Mouse (Mus musculus): ENCODE data around the gene Abca8a. TPM values are rescaled to one million over a fixed set of nuclear protein-coding genes. Genes with fewer than 3 reads are reported as not detected.

Abca8a gene
- total and polyA plus RNA-seq, 2 experiments from 2014 or later, result 0.70 to 0.78 TPM

DNA sequence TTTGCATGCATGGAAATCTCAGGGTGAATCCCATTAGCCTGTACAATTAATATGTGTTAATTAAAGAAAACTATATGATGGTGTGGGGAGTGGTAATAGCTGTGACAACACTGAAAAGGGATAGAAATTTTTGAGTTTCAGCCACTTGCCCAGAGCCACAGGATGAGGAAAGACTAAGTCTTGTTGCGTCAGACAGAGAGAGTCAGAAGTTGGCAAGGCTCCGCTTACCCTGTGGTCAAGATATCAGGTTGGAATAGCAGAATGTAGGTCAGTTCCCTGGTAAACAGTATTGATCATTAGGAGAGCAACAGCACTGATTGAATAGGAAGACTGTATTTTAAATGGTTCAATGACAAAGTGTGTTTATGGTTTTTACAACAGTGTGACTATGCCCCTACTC, 58.0 kb downstream of the Abca8a start:
- whole genome bisulfite sequencing, result 87% methylated on average over 2 of the region's 2 CpGs
- Histone ChIP-seq H3K4me3 (ENCODE audit: low read length) (no peak overlapping the region), H3K9me3 (ENCODE audit: low read length) (no peaks in the 10 kb centered on the region), H3K4me1 (ENCODE audit: insufficient read depth, low read length) (no peaks in the 10 kb centered on the region), H3K27ac (no peak overlapping the region), H3K4me2 (ENCODE audit: low read depth, low read length) (no peak overlapping the region), H3K36me3 (ENCODE audit: insufficient read depth, low read length) (no peaks in the 10 kb centered on the region), H3K27me3 (ENCODE audit: insufficient read depth, low read length) (no peaks in the 10 kb centered on the region), H3K9ac (replicated peaks; ENCODE audit: low read length) (no peak overlapping the region)
- no peak for TF ChIP-seq CTCF (IDR thresholded peaks at IDR 0.05; ENCODE audit: low read depth)
- DNase-seq (ENCODE audit: low spot score), result no peak
- ATAC-seq, result no peak

GRCm38 (mm10) chr11:110028913-110029695, 66.7 kb downstream of the Abca8a start:
- Histone ChIP-seq H3K27ac (no peak overlapping the region), H3K36me3 (ENCODE audit: insufficient read depth, low read length) (no peaks in the 10 kb centered on the region), H3K27me3 (ENCODE audit: insufficient read depth, low read length) (no peaks in the 10 kb centered on the region), H3K4me3 (ENCODE audit: low read length) (no peak overlapping the region), H3K9ac (replicated peaks; ENCODE audit: low read length) (no peak overlapping the region), H3K4me1 (ENCODE audit: insufficient read depth, low read length) (no peaks in the 10 kb centered on the region), H3K4me2 (ENCODE audit: low read depth, low read length) (no peak overlapping the region), H3K9me3 (ENCODE audit: low read length) (no peaks in the 10 kb centered on the region)
- no peak for DNase-seq (ENCODE audit: low spot score)
- WGBS, result 80% methylated on average over 7 of the region's 7 CpGs
- ATAC-seq, result no peak
- no peak for TF ChIP-seq CTCF (IDR thresholded peaks at IDR 0.05; ENCODE audit: low read depth)

- Histone ChIP-seq H3K27ac (no peak overlapping the region), H3K4me1 (ENCODE audit: insufficient read depth, low read length) (no peaks in the 10 kb centered on the region), H3K4me2 (ENCODE audit: low read depth, low read length) (no peak overlapping the region), H3K27me3 (ENCODE audit: insufficient read depth, low read length) (no peaks in the 10 kb centered on the region), H3K36me3 (ENCODE audit: insufficient read depth, low read length) (no peaks in the 10 kb centered on the region), H3K9ac (replicated peaks; ENCODE audit: low read length) (no peak overlapping the region), H3K9me3 (ENCODE audit: low read length) (no peaks in the 10 kb centered on the region), H3K4me3 (ENCODE audit: low read length) (no peak overlapping the region)
- DNase-seq (ENCODE audit: low spot score), result no peak
- ATAC-seq, result no peak
- 85% methylated on average over 2 of the region's 2 CpGs for WGBS
- TF ChIP-seq CTCF (IDR thresholded peaks at IDR 0.05; ENCODE audit: low read depth), result no peak
Observed at GRCm38 (mm10) chr11:110010836-110011546, 84.8 kb downstream of the Abca8a start.

DNA sequence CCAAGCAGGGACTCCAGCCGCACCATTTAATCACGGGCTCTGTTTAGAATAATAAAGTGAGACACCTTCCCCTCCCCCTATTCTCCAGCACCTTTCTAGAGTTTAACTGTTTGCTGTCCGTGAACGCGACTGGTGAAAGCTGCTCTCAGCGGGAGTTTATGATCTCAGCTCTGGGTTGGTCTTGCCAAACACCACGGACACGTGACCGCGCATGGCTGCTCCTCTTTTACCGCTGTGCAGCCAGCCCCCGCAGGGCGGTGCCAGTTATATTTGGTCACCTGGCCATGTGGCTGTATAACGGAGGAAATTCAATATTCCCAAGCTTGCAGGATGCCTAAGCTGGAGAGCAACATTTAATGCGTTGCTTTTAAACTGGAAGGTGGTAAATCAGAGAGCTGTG, 100.2 kb downstream of the Abca8a start, which contains the start of gene Abca8b:
TSS of gene Abca8b (minus strand) at position 222 of the 400 bp plus-strand sequence.
- Histone ChIP-seq H3K9ac (replicated peaks; ENCODE audit: low read length) (peak within 1 kb of the TSS; percentile 50), H3K27me3 (ENCODE audit: insufficient read depth, low read length) (no peaks in the 10 kb centered on the region), H3K36me3 (ENCODE audit: insufficient read depth, low read length) (no peaks in the 10 kb centered on the region), H3K27ac (peak within 1 kb of the TSS; percentile 57), H3K4me2 (ENCODE audit: low read depth, low read length) (peak within 1 kb of the TSS; percentile 64), H3K4me3 (ENCODE audit: low read length) (peak within 1 kb of the TSS; percentile 46), H3K9me3 (ENCODE audit: low read length) (no peaks in the 10 kb centered on the region), H3K4me1 (ENCODE audit: insufficient read depth, low read length) (no peaks in the 10 kb centered on the region)
- DNase-seq (ENCODE audit: low spot score) (peak; percentile 91), ATAC-seq (peak; percentile 96)
- TF ChIP-seq CTCF (IDR thresholded peaks at IDR 0.05; ENCODE audit: low read depth), result no peak
- under 1% methylated on average over 15 of the region's 15 CpGs for WGBS

- no peaks in the 10 kb centered on the region for H3K27me3 ChIP-seq (ENCODE audit: insufficient read depth, low read length)
- DNase-seq (ENCODE audit: low spot score), result peak; percentile 59
- peak overlapping the region; percentile 64 for H3K4me2 ChIP-seq (ENCODE audit: low read depth, low read length)
- H3K9me3 ChIP-seq (ENCODE audit: low read length), result no peaks in the 10 kb centered on the region
- H3K27ac ChIP-seq, result peak overlapping the region; percentile 57; the same call in 1 of the 2 replicates
- peak overlapping the region; percentile 50 for H3K9ac ChIP-seq (replicated peaks; ENCODE audit: low read length)
- H3K36me3 ChIP-seq (ENCODE audit: insufficient read depth, low read length), result no peaks in the 10 kb centered on the region
- 6% methylated on average over 3 of the region's 3 CpGs for WGBS
- no peak for TF ChIP-seq CTCF (IDR thresholded peaks at IDR 0.05; ENCODE audit: low read depth)
- no peaks in the 10 kb centered on the region for H3K4me1 ChIP-seq (ENCODE audit: insufficient read depth, low read length)
- peak overlapping the region; percentile 46 for H3K4me3 ChIP-seq (ENCODE audit: low read length)
- no peak; the same call in 1 of the 2 replicates for ATAC-seq
Observed at GRCm38 (mm10) chr11:109995013-109995412, 100.8 kb downstream of the Abca8a start.

GRCm38 (mm10) chr11:109994014-109994413, 101.8 kb downstream of the Abca8a start:
- no peak overlapping the region for H3K27ac ChIP-seq
- ATAC-seq, result no peak
- H3K4me1 ChIP-seq (ENCODE audit: insufficient read depth, low read length), result no peaks in the 10 kb centered on the region
- no peak for TF ChIP-seq CTCF (IDR thresholded peaks at IDR 0.05; ENCODE audit: low read depth)
- H3K36me3 ChIP-seq (ENCODE audit: insufficient read depth, low read length), result no peaks in the 10 kb centered on the region
- WGBS, result 71% methylated on average over 6 of the region's 6 CpGs
- H3K9me3 ChIP-seq (ENCODE audit: low read length), result no peaks in the 10 kb centered on the region
- no peak overlapping the region for H3K9ac ChIP-seq (replicated peaks; ENCODE audit: low read length)
- DNase-seq (ENCODE audit: low spot score), result no peak
- H3K27me3 ChIP-seq (ENCODE audit: insufficient read depth, low read length), result no peaks in the 10 kb centered on the region
- H3K4me2 ChIP-seq (ENCODE audit: low read depth, low read length), result peak overlapping the region; percentile 64
- H3K4me3 ChIP-seq (ENCODE audit: low read length), result no peak overlapping the region
